Mouse (Mus musculus) forebrain, embryonic 11.5 days (tissue): Measurements from ENCODE around the gene Lmod1. TPM values are rescaled to one million over a fixed set of nuclear protein-coding genes. Genes with fewer than 3 reads are reported as not detected.
A peak's percentile ranks its signal among the peaks of the same experiment; 100 is the strongest.

Source experiments
- ATAC-seq: fragments of 200-750 bp; cut with Nextera tagmentation; replicated peaks from 2 replicates; pipeline ENCODE4 v1.8.0; 2017; ENCODE audit warnings: moderate TSS enrichment; ENCODE audit not compliant: low FRiP score
- DNase-seq: peaks from one replicate; pipeline ENCODE4 v3.0.0-alpha.2; 2017; ENCODE audit warnings: low spot score
- H3K27ac ChIP-seq: fragments of 300-500 bp; sonication (generic); 2 replicates; pipeline ENCODE4 v1.5.1; 2014; ENCODE audit warnings: low read depth, low read length
- H3K27me3 ChIP-seq: fragments of 300-500 bp; sonication (generic); 2 replicates; pipeline ENCODE4 v1.6.1; 2014; ENCODE audit warnings: mild to moderate bottlenecking, low read length, mixed read lengths; ENCODE audit not compliant: control insufficient read depth, insufficient read depth
- H3K36me3 ChIP-seq: fragments of 300-500 bp; sonication (generic); 2 replicates; pipeline ENCODE4 v1.6.1; 2014; ENCODE audit warnings: mild to moderate bottlenecking, low read length, moderate library complexity, mixed read lengths; ENCODE audit not compliant: control insufficient read depth, insufficient read depth
- H3K4me1 ChIP-seq: fragments of 300-500 bp; sonication (generic); replicated peaks from 2 replicates; pipeline ENCODE4 v1.6.1; 2014; ENCODE audit warnings: low read length, mixed read lengths; ENCODE audit not compliant: control insufficient read depth, insufficient read depth
- H3K4me2 ChIP-seq: fragments of 300-500 bp; sonication (generic); 2 replicates; pipeline ENCODE4 v1.6.1; 2014; ENCODE audit warnings: low read depth, mild to moderate bottlenecking, low read length, moderate library complexity, mixed read lengths; ENCODE audit not compliant: severe bottlenecking
- H3K4me3 ChIP-seq: fragments of 300-500 bp; sonication (generic); 2 replicates; pipeline ENCODE4 v1.5.1; 2014; ENCODE audit warnings: low read depth, low read length
- H3K9ac ChIP-seq: fragments of 300-500 bp; sonication (generic); 2 replicates; pipeline ENCODE4 v1.6.1; 2014; ENCODE audit warnings: low read length
- H3K9me3 ChIP-seq: fragments of 300-500 bp; sonication (generic); 2 replicates; pipeline ENCODE4 v1.6.1; 2016; ENCODE audit warnings: low read length, mixed read lengths; ENCODE audit not compliant: control insufficient read depth
- WGBS: fragments of 180-500 bp; shearing (Covaris S2); extraction: QIAGEN DNeasy Blood & Tissue Kit; methylation state at CpG from one replicate; pipeline ENCODE4 v1.1.7; 2014; 5-methylcytosine and 5-hydroxymethylcytosine counted together
- polyA plus RNA-seq: library from polyadenylated mRNA; unstranded; fragments of >200 nt; fragmentation: Nextera tagmentation; extraction: Ambion mirVana; gene quantifications from 2 replicates; pipeline ENCODE4 v1.2.1, GENCODE M21; 2014

The Lmod1 gene
- polyA plus RNA-seq, 1 experiment from 2014 or later = 0.68 TPM

- Histone ChIP-seq H3K4me1 (peaks cover 5% of the 10 kb centered on the region; the same call in 1 of the 2 replicates), H3K4me2 (no peak overlapping the region), H3K4me3 (no peak overlapping the region), H3K9me3 (no peaks in the 10 kb centered on the region), H3K27me3 (no peaks in the 10 kb centered on the region), H3K9ac (no peak overlapping the region), H3K27ac (no peak overlapping the region), H3K36me3 (peaks cover 3% of the 10 kb centered on the region; the same call in 1 of the 2 replicates)
- 80% methylated on average over 6 of the region's 6 CpGs for WGBS
- ATAC-seq (no peak), DNase-seq (no peak)
These were observed 13.3 kb upstream of the Lmod1 start for GRCm38 (mm10) chr1:135311356-135311755.

GRCm38 (mm10) chr1:135312201-135312600 is 12.4 kb upstream of the Lmod1 start:
- ATAC-seq (no peak), DNase-seq (no peak)
- H3K9me3 ChIP-seq = no peaks in the 10 kb centered on the region
- peak overlapping the region; percentile 70; the same call in 1 of the 2 replicates for H3K4me2 ChIP-seq
- peaks cover 3% of the 10 kb centered on the region; the same call in 1 of the 2 replicates for H3K36me3 ChIP-seq
- H3K27ac ChIP-seq = no peak overlapping the region
- H3K4me3 ChIP-seq = peak overlapping the region; percentile 96; the same call in 1 of the 2 replicates
- peaks cover 5% of the 10 kb centered on the region; the same call in 1 of the 2 replicates for H3K4me1 ChIP-seq
- H3K9ac ChIP-seq = peak overlapping the region; percentile 20; the same call in 1 of the 2 replicates
- no peaks in the 10 kb centered on the region for H3K27me3 ChIP-seq
- 96% methylated on average over 4 of the region's 4 CpGs for WGBS

- peak within 1 kb of the TSS; percentile 98 for H3K9ac ChIP-seq
- ATAC-seq (peak; percentile 99), DNase-seq (peak; percentile 96)
- peak within 1 kb of the TSS; percentile 96 for H3K4me3 ChIP-seq
- peaks cover 5% of the 10 kb centered on the region; the same call in 1 of the 2 replicates for H3K4me1 ChIP-seq
- under 1% methylated on average over 51 of the region's 51 CpGs for WGBS
- no peaks in the 10 kb centered on the region for H3K9me3 ChIP-seq
- peak within 1 kb of the TSS; percentile 66; the same call in 1 of the 2 replicates for H3K27ac ChIP-seq
- no peaks in the 10 kb centered on the region; the same call in 1 of the 2 replicates for H3K36me3 ChIP-seq
- peak within 1 kb of the TSS; percentile 70 for H3K4me2 ChIP-seq
- no peaks in the 10 kb centered on the region for H3K27me3 ChIP-seq
These were observed 11.1 kb upstream of the Lmod1 start, which contains the start of gene Timm17a for GRCm38 (mm10) chr1:135313284-135314031. TSS of gene Timm17a (minus strand) at chr1:135313778.

- ATAC-seq (no peak), DNase-seq (no peak)
- H3K27ac ChIP-seq = no peak overlapping the region
- H3K36me3 ChIP-seq = no peaks in the 10 kb centered on the region
- no peaks in the 10 kb centered on the region for H3K27me3 ChIP-seq
- no peak overlapping the region for H3K4me3 ChIP-seq
- WGBS = 87% methylated on average over 7 of the region's 7 CpGs
- no peak overlapping the region for H3K4me2 ChIP-seq
- no peaks in the 10 kb centered on the region for H3K4me1 ChIP-seq
- no peak overlapping the region for H3K9ac ChIP-seq
- no peaks in the 10 kb centered on the region for H3K9me3 ChIP-seq
These were observed 1.2 kb upstream of the Lmod1 start for GRCm38 (mm10) chr1:135323367-135323901.

- ATAC-seq = no peak
These were observed 1.3 kb downstream of the Lmod1 start for GRCm38 (mm10) chr1:135325934-135326333.

GRCm38 (mm10) chr1:135328368-135328767 is 3.8 kb downstream of the Lmod1 start:
- H3K4me1 ChIP-seq = no peaks in the 10 kb centered on the region
- H3K9ac ChIP-seq = no peak overlapping the region
- no peak overlapping the region for H3K27ac ChIP-seq
- WGBS = 57% methylated on average over 5 of the region's 5 CpGs
- no peaks in the 10 kb centered on the region for H3K9me3 ChIP-seq
- no peak for ATAC-seq
- H3K4me3 ChIP-seq = no peak overlapping the region
- no peak for DNase-seq
- H3K4me2 ChIP-seq = no peak overlapping the region
- no peaks in the 10 kb centered on the region for H3K36me3 ChIP-seq
- H3K27me3 ChIP-seq = no peaks in the 10 kb centered on the region

More at GRCm38 (mm10) chr1:135325934-135326333, 1.3 kb downstream of the Lmod1 start:
- Histone ChIP-seq H3K27ac (no peak overlapping the region), H3K4me2 (no peak overlapping the region), H3K9me3 (no peaks in the 10 kb centered on the region), H3K27me3 (no peaks in the 10 kb centered on the region), H3K36me3 (no peaks in the 10 kb centered on the region), H3K9ac (no peak overlapping the region), H3K4me3 (no peak overlapping the region), H3K4me1 (no peaks in the 10 kb centered on the region)
- DNase-seq = no peak
- WGBS = 90% methylated on average over 2 of the region's 2 CpGs

GRCm38 (mm10) chr1:135330578-135330977 is 6.0 kb downstream of the Lmod1 start:
- no peak for DNase-seq
- no peak for ATAC-seq
- H3K36me3 ChIP-seq = no peaks in the 10 kb centered on the region
- WGBS = 84% methylated on average over 6 of the region's 6 CpGs
- no peaks in the 10 kb centered on the region for H3K27me3 ChIP-seq
- H3K4me1 ChIP-seq = no peaks in the 10 kb centered on the region
- no peaks in the 10 kb centered on the region for H3K9me3 ChIP-seq
- H3K9ac ChIP-seq = no peak overlapping the region
- H3K4me2 ChIP-seq = no peak overlapping the region
- H3K27ac ChIP-seq = no peak overlapping the region
- H3K4me3 ChIP-seq = no peak overlapping the region

GRCm38 (mm10) chr1:135341947-135342346 is 17.3 kb downstream of the Lmod1 start:
- H3K36me3 ChIP-seq = no peaks in the 10 kb centered on the region
- H3K4me2 ChIP-seq = no peak overlapping the region
- no peak overlapping the region for H3K9ac ChIP-seq
- no peaks in the 10 kb centered on the region for H3K9me3 ChIP-seq
- H3K27me3 ChIP-seq = no peaks in the 10 kb centered on the region
- ATAC-seq (no peak), DNase-seq (no peak)
- H3K4me3 ChIP-seq = no peak overlapping the region
- 91% methylated on average over 8 of the region's 8 CpGs for WGBS
- no peak overlapping the region for H3K27ac ChIP-seq
- no peaks in the 10 kb centered on the region for H3K4me1 ChIP-seq
